Mouse (Mus musculus): Measurements from ENCODE around the gene Slc25a36.

The Slc25a36 gene

GRCm38 (mm10) chr9:97106481-97107160 is 4.3 kb downstream of the Slc25a36 start:
- DNase-seq = no peak

GRCm38 (mm10) chr9:97105400-97105985 is 5.5 kb downstream of the Slc25a36 start:
- DNase-seq = no peak

- no peak for DNase-seq
These were observed 7.4 kb downstream of the Slc25a36 start for GRCm38 (mm10) chr9:97103376-97104061.

- no peak for DNase-seq
These were observed 12.0 kb downstream of the Slc25a36 start for GRCm38 (mm10) chr9:97098985-97099384.

GRCm38 (mm10) chr9:97096180-97096579 is 14.8 kb downstream of the Slc25a36 start:
- no peak for DNase-seq

- no peak for DNase-seq
These were observed 23.1 kb downstream of the Slc25a36 start for GRCm38 (mm10) chr9:97087850-97088249.

- no peak for DNase-seq
These were observed 26.3 kb downstream of the Slc25a36 start for GRCm38 (mm10) chr9:97084628-97085027.

- no peak for DNase-seq
These were observed 29.7 kb downstream of the Slc25a36 start for GRCm38 (mm10) chr9:97081106-97081862.

GRCm38 (mm10) chr9:97069911-97070310 is 41.0 kb downstream of the Slc25a36 start:
- DNase-seq = no peak

GRCm38 (mm10) chr9:97069466-97069865 is 41.5 kb downstream of the Slc25a36 start:
- DNase-seq = no peak

- peak; percentile 78 to 87 for DNase-seq
These were observed 42.5 kb downstream of the Slc25a36 start for GRCm38 (mm10) chr9:97068201-97069095.

- DNase-seq = no peak
These were observed 43.2 kb downstream of the Slc25a36 start for GRCm38 (mm10) chr9:97067761-97068160.

GRCm38 (mm10) chr9:97065885-97066284 is 45.1 kb downstream of the Slc25a36 start:
- DNase-seq = no peak

- DNase-seq = no peak
These were observed 45.7 kb downstream of the Slc25a36 start for GRCm38 (mm10) chr9:97065216-97065615.

- DNase-seq = no peak
These were observed 46.8 kb downstream of the Slc25a36 start for GRCm38 (mm10) chr9:97064161-97064560.

- DNase-seq = no peak
These were observed 49.3 kb downstream of the Slc25a36 start for GRCm38 (mm10) chr9:97061696-97062095.

- DNase-seq = no peak
These were observed 54.2 kb downstream of the Slc25a36 start for GRCm38 (mm10) chr9:97056541-97057338.

- DNase-seq = no peak
These were observed 55.1 kb downstream of the Slc25a36 start for GRCm38 (mm10) chr9:97055906-97056305.

- no peak for DNase-seq
These were observed 59.8 kb downstream of the Slc25a36 start for GRCm38 (mm10) chr9:97051176-97051575.

- no peak for DNase-seq
These were observed 64.7 kb downstream of the Slc25a36 start for GRCm38 (mm10) chr9:97046240-97046639.

GRCm38 (mm10) chr9:97041633-97042032 is 69.3 kb downstream of the Slc25a36 start:
- DNase-seq = no peak
